Mouse (Mus musculus) thymus, postnatal 0 days (tissue): ENCODE measurements around the gene Arl14ep. TPM values are rescaled to one million over a fixed set of nuclear protein-coding genes. Genes with fewer than 3 reads are reported as not detected.
"Not testable (repeated sequence)": the region's sequence is repeated elsewhere in the genome, so short reads cannot be mapped to it uniquely, and the experiment has no call there.

Source experiments
- DNase-seq: peaks from one replicate; pipeline ENCODE4 v3.0.0-alpha.2; 2015; ENCODE audit warnings: low spot score
- polyA plus RNA-seq: library from polyadenylated mRNA; unstranded; fragments of >200 nt; fragmentation: Nextera tagmentation; extraction: Ambion mirVana; gene quantifications from 2 replicates; pipeline ENCODE4 v1.2.1, GENCODE M21; 2015

Gene Arl14ep
- 28.5 and 30.4 TPM in 2 replicates for polyA plus RNA-seq

DNA sequence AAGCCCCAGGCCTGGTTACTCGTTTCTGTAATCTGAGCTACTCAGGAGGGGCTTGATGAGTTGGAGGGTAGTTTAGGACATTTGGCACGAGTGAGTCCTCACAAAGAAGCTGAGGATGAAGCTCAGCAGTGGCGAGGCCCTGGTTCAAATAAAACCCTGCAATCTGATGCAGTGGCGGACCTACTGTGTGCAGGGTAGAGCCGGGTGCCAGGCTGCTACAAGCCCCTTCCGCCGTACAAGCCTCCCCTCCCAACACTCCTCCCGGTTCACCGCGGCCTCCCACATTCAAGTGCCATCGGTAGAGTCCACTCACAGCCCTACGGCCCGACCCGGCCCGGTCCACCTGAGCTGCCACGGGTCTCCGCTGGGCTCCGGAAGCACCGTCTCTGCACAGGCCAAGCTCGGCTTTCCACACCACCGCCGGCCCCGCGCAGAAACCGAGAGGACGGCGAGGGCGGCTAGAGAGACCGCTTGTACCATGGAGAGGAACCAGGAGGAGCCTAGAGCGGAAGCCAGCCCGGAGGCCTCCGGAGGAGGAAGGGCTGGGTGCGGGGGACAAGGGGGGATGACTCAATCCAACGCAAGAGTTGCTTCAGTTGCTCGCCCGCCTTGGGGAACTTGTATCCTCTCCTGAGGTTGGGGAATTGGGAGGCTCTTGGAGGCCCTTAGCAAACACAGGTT is at the start of gene Arl14ep:
Gene Arl14ep, minus strand, starts transcription at position 466 of the 681 bp plus-strand sequence.
- peak; percentile 83 for DNase-seq

DNA sequence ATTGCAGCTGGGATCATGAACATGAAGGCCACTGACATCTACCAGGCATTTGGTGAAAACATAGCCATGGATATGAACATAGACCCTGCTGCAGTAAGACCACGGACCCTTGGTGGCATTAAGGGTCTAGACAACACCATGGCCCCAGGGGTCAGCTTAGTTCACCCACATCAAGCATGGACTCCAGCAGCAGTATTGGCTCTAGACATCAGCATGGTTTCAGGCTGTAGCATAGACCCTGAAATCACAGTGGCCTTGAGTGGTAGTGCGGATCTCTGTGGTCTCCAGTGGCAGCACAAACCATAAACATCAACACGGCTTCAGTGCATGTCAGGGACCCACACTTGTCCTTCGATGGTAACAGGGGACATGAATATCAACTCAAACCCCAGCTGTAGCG is 48.5 kb upstream of the Arl14ep start:
- no peak for DNase-seq

DNA sequence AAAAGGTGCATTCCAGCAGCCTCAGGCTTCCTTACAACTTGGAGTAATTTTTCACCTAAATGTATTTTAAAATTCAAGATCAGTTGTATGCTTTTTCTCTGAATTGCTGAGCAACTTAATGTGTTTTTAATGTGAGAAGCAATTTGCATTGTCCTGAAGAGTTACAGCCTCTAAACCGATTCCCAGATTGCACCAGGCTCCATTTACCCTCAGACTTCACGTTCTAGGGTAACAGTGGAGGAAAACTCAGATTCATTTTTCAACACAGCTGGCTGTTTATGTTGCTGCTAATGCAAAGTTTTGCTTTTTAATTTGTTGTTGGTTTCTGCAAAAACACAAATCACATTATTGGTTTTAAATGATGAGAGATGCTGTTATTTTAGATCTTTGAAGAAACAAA is 45.1 kb upstream of the Arl14ep start:
- DNase-seq: no peak

DNA sequence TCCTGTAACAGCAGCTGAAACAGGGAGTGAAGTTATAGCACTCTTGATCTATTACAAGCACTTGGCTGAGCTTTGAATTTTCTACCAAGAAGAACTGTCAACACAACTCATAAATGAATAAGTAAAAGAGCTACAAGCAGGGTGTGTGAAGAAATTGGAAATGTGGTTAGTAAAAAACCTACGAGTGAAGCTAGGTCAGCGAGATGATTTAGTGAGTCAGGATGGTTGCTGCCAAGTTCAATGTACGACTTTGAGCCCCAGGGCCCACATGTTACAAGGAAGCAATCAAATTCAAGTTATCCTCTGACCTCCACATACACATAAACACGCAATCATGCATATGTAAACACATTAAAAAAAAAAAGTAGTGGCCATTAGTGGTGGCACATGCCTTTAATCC is 38.9 kb upstream of the Arl14ep start:
- no peak for DNase-seq

DNA sequence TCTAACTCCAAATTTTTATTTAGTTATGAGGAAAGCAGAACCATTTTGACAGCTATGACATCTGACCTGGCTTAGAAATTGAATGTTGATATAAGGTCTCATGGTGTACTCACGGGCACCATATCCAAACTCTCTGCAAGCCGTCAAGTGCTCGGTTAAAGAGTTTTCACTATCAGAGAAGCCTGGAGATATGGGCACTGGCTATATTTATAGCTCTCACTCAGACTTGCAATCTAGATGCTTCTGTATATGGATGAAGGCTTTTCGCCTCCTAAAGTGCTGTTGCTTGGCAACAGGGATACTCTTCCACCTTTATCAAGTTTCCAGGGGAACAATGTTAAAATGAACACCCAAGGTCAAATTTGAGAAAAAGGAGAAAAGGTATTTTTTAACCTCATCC is 38.1 kb upstream of the Arl14ep start:
- no peak for DNase-seq

DNA sequence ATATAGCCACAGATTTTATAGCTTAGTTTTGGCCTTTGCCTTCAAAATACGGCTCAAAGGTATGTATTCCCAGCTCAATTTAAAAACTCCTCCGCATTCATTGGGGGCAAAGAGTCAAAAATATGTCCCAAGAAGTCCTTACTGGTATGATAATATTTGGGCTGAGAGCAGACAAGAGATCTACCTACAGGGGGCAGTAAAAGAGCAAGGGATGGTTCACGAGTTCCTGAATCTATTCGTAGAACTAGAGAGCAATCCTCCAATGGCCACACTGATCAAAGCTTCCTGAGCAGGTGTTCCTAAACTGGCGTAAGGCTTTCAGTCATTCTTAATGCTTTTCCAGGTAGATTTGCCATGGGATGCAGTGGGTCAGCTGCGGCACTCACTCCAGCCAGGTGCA is 35.9 kb upstream of the Arl14ep start:
- no peak for DNase-seq

DNA sequence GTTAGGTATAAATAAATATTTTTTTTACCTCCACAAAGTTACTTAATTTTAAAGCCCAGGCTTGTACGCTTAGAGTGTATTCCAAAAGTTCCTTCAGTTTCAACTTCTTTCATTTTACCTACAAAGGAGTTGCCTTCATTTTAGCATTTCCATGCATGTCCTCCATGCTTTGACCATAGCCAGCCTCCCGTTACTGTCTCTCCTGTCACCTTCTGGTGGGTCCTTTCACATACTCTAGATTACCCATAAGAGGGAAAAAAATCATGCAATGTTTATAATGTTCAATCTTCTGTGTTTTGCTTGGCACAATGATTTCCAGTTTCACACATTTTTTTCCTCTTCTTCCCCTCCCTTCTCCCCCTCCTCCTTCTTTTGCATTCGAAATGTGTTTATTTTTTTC is 32.2 kb upstream of the Arl14ep start:
- DNase-seq: no peak

DNA sequence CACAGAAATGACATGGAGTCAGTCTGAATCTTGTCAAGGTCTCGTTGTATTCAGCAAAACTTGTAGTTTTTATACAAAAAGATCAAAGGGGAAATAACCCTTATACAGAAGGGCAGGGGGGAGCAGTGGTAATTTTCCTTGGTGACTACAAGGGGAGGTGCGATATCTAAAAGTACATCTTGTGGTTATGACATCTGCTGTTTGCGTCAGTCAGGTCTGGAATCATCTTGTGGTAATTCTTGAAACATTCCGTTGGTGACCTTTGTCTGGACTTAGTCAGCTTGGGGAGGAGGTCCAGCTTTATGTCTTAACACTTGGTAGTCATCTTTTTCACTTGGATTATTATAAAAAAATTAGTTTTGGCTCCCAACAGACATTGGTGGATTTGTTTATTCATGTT is 31.7 kb upstream of the Arl14ep start:
- not testable (repeated sequence) for DNase-seq

DNA sequence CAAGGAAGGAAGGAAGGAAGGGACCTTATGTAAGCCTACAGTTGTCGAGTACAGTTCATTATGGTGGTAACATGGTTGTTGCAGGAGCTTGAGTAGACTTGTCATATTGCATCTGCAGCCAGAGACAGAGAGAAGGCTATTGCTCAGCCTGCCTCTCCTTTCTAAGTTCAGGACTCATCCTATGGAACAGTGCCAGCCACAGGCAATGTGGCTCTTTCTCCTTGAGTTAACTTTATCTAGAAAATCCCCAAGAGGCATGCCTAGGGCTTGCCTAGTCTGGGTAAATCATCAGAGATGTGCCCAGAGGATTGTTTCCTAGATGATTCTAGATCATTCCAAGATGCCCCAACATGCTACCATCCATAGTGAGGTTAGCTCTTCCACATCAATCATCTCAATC is 17.0 kb upstream of the Arl14ep start:
- DNase-seq: no peak

DNA sequence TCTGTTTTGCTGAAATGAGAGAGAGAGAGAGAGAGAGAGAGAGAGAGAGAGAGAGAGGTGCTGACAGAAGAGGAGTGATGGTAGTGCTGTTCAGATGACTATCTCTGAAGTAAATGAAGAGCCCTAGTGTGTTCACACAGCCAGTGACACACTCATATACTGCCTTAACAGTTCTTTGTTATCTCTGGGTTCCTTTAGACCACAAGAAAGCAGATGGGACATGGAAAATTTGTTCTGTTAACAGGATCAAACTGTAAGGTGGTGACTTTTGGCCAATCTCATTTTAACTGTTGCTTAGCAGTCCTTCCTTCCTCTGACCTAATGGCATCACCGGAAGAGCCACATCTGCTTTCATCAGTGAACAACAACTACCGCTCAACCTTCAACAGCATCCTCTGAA is 10.7 kb upstream of the Arl14ep start:
- no peak for DNase-seq

DNA sequence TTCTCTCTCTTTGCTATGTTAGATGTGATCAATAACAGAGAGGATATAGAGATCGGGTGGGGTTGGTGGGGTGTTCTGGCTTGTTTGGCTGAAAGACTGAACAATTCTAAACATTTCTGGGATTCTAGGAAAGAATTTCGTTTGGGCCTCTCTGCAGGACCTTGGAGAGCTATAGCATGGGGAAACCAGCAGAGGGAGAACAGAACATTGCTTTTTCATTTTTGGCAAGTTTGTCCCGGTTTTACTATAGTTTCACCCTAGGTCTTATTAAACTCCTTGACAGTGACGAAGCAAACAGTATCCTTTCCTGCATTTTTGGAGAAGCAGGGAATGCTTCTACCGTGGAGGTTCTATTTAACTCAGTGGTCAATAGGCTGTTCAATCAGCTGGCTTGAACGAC is 8.3 kb upstream of the Arl14ep start:
- no peak for DNase-seq

DNA sequence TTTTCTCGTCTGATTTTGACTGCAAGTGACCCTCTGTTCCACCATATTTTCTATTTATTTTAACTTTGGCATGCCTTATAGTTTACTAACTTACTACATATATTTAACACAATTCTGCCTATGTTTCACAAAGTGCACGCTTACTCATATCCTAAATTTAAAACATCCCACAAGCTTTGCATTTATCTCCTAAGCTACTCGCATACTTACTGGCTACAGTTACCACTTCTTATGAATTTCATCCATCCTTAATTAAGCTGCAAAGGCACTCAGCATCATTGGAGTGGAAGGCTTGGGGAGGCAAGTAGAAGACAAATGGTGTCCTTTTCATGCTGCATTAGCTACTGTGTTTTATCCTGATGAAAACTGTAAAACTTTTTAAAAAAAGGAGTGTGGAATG is 2.2 kb upstream of the Arl14ep start:
- DNase-seq: no peak

DNA sequence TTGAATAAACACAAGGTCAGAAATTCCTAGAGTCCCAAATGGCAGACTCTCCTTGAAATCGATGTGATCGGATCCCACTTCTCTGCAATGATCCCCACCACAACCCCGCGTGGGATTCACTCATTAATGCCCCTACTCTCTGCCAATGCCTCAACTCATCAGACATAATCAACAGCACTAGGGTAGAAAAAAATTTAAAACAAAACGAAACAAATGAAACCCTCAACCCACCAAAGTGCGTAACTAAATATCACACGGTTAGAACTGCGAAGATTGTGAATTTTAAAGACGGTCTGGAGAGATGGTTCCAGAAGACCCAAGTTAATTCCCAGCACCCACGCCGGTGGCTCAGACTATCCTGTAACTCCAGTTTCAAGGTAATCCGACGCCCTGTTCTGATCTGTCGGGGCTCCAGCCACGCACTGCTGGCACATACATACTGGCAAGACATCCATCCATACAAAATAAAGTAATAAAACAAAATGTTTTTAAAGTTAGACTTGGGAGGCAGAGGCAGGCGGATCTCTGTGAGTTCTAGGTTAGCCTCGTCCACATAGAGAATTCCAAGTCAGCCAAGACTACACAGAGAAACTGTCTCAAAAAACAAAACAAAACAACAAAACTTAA is 779 bp downstream of the Arl14ep start:
- no peak for DNase-seq

DNA sequence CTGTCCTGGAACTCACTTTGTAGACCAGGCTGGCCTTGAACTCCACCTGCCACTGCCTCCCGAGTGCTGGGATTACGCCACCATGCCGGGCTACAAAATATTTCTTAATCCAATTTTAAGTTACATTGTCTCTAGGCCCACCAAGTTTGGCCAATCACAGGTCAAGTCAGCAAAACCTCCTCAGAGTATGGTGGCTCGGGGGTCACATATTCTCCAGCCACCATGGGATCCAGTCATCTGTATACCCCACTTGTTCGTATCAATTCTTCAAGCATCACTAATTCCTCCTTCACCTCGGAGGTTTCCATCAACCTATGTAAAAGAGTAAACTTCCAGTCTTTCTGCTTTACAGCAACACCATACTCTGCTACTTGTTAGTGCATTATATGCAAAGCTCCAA is 1.4 kb downstream of the Arl14ep start:
- DNase-seq: no peak

DNA sequence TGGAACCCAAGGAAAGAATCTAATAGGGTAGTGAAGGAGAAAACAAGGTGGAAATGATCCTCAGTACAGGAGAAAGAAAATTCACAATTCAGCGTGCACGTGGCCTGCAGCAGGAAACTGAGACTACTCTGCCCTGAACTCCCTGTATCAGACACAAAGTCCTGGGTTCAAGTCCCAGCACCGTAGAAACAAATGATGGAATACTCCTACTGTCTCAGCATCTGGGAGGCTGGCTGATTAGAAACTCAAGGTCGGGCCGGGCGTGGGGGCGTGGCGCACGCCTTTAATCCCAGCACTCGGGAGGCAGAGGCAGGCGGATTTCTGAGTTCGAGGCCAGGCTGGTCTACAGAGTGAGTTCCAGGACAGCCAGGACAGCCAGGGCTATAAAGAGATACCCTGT is 3.3 kb downstream of the Arl14ep start:
- no peak for DNase-seq

DNA sequence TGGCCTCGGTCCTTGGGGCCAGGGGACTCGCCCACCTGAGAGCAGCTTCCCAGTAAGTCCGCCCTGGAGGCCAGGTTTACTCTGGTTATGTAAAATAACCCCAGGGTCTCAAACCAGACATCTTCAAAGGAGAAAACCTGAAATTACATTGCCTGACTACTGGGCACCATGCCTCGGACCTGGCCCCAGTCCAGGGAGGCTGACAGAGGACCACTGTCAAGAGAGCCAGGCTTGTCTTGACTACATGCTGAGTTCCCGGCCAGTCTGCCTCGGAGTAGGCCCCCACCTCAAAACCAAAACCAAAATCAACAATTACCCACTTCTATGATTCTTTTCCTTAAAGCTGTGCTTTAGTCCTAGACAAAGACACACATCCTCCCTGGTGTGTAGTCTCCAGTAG is 5.9 kb downstream of the Arl14ep start:
- no peak for DNase-seq

DNA sequence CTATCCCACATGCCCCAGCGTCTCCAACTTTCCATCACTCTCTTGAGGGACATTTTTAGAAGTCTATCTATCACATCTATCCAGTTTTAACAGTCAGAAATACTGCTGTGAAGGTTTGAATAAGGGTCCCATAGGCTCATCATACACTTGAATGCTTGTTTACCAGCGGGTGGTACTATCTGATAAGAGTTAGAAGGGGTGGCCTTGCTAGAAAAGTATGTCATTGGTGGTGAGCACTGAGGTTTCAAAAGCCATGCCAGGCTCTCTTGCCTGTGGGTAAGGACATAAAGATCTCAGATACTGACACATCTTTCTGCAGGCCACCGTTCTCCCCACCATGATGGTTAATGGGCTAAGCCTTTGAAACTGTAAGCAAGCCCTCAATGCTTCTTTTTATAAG is 10.7 kb downstream of the Arl14ep start:
- DNase-seq: no peak

DNA sequence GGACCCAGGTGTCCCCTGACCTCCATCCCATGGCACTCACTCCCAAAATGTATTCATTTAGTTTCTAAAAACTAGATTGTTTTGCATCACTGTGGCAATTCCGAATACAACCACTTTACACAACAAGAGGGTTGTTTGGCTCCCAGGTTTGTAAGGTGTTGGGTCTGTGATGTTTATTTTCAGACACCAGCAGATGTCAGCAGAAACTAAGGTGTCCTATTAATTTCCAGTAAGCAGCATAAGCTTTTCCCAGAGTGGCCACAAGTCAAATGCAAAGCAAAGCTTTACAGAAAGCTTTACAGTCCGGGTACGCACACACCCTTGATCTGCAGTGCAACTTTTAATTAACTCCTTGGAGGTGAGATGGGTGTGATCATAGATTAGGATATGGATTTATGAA is 12.6 kb downstream of the Arl14ep start:
- DNase-seq: no peak

DNA sequence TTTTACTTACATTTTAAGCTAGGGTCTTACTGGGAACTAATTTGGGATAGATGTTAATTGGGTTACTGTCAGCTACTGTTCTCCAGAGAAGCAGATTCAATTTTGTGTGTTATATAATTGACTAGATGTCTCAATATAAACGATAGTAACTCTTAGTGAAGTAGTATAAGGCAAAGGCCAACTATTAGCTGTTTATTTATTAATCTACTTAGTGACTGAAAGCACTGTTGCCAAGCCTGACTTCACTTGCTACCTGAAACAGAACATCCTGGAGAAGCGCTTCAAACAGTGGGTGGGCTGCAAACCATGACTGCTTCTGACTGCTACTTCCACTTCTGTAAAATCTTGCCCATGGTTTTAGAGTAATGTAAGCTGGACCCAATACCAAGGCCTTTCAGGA is 13.2 kb downstream of the Arl14ep start:
- no peak for DNase-seq

DNA sequence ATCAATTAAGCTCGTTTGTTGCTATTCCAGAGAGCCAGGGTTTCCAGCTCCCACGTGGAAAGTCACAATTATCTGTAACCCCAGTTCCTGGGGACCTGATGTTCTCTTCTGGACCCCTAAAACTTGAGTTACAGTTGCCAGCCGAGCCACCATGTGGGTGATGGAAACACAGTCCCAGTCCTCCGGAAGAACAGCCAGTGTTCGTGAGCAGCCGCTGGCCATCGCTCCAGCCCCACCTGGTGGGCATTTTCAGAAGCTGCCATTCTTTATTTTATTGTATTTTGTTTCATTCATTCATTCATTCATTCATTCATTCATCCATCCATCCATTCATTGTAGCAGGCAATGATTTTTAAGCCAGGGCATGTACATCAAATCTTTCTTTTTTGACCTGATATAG is 14.0 kb downstream of the Arl14ep start:
- no peak for DNase-seq

DNA sequence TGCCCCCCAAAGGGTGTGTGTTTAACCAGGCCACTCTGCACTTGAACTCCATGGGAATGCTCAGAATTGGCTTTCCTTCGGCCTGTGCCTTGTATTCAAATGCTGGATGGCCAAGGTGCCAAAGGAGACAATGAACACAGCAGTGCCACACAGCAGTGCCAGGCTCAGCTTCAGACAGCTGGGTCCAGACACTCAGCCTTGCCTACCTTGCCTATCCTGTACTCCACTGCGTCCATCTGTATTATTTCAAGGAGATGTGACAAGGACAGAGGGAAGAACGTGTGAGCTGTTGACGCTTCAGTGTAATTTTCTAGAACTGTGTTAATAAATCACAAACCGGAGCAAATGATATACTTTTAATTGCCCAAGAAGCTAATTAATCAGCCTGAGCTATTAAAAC is 14.8 kb downstream of the Arl14ep start:
- no peak for DNase-seq

DNA sequence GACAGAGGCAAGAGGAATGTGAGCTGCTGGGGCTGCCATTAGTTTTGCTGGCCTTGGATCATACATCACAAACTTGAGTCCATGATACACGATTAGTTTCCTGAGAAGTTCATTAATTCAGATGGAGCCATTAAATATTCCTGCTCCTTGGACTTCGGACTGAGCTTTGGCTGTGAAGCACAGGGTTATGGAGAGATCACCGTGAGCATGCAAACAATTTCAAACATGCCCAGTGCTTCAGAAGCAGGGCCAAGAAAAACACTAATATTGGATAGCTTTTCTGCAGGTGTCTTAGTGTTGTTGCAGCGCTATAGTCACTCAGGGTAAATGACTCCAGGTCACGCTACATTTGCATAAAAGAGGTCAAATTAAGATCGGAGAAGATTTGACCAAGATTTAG is 15.3 kb downstream of the Arl14ep start:
- no peak for DNase-seq

DNA sequence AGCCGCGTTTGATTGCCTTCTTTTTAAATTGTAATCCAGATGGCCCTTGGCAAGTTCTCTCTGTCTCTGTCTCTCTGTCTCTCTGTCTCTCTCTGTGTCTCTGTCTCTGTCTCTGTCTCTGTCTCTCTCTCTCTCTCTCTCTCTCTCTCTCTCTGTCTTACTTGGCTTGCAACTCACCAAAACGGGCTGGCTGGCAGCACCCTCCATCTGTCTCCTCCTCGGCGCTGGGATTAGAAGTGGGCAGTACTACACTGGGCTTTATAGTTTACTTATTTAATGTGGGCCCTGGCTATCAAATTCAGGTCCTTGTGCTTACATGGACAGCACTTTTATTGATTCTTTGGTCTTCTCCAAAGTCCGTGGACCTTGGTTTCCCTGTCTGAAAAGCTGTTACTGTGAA is 18.1 kb downstream of the Arl14ep start:
- no peak for DNase-seq

DNA sequence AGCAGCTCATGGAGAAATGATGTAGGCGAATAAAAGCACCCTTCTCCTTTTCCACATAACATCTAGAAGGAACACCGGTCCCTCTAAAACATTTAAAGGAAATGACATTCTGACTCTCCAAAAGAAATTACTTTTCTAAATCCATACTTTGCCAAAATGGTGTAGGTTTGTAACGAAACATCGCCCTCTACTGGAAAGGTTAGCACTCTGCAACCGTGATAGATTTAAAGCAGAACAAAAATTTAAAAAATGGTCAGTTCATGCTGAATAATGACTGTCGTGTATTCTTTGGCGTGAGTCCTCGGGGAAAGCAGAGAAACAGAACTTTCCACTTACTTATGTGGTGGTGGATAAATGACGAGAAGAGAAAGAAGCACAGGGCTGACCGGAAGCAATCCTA is 18.6 kb downstream of the Arl14ep start:
- peak; percentile 57 for DNase-seq
